Comparison of ENCODE assay signal across 9 mouse cellular contexts in the genomic region with DNA sequence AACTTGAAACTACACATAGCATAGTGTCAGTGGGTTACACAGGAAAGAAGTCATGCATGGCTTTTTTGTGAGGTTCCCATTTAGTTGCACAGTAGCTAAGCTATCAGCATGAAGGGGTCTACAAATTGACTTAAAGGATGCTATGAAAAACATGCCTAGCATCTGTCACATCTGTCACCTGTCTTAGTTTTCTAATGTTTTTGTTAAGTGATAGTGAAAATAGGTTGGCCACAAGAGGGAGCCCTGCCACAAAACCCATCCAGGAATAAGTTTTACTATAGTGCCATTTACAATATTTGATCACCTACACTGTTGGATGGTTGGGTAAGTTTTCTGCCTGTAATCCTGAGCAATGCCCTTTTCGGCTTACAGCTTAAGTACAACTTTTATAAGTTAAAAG. TPM values are rescaled to one million over a fixed set of nuclear protein-coding genes. Genes with fewer than 3 reads are reported as not detected.
DNase-seq lines count a peak whose midpoint lies in the region; ATAC-seq and TF ChIP-seq lines count a peak whose summit lies in the region.
"Had no signal": no experiment of that assay in that cellular context is flagged by ENCODE, and none has a peak within 500 bp of the region (broad histone marks: within the 10 kb centered on the region; RNA-seq: fewer than 3 reads in every experiment).

No protein-coding gene starts in this region.

- ATAC-seq in hindbrain, embryonic 11.5 days (ENCODE audit: low FRiP score) = no peak
- no peak for ATAC-seq in hindbrain, embryonic 12.5 days (ENCODE audit: low FRiP score)
- no peak for ATAC-seq in G1E (ENCODE audit: extremely low read depth, insufficient number of reproducible peaks, low FRiP score, poor library complexity, severe bottlenecking)
- 0 out of 2 replicates have a peak, but pooled peaks have one; percentile 18 for ATAC-seq in monocyte, adult 5-6 weeks (replicated peaks; ENCODE audit: insufficient number of reproducible peaks, low FRiP score, low TSS enrichment, poor library complexity, severe bottlenecking)
- ATAC-seq in activated CD4-positive, CD25-positive, alpha-beta regulatory T cell, adult 4 months = no peak

- H3K9me3 ChIP-seq in hindbrain, embryonic 11.5 days (ENCODE audit: control insufficient read depth, low read length) = no peaks in the 10 kb centered on the region
- H3K9me3 ChIP-seq in hindbrain, embryonic 12.5 days (replicated peaks) = no peaks in the 10 kb centered on the region
- no peaks in the 10 kb centered on the region for H3K9me3 ChIP-seq in G1E (replicated peaks)
- H3K9me3 ChIP-seq: limb, embryonic 13.5 days had no signal

- TF ChIP-seq CTCF in G1E (IDR thresholded peaks at IDR 0.05; ENCODE audit: low read depth, low read length) = peak; percentile 38; the same call in 1 of the 2 replicates

- no peaks in the 10 kb centered on the region for H3K4me1 ChIP-seq in hindbrain, embryonic 11.5 days (replicated peaks; ENCODE audit: control insufficient read depth, insufficient read depth, low read length)
- H3K4me1 ChIP-seq in hindbrain, embryonic 12.5 days = peaks cover 11% of the 10 kb centered on the region
- H3K4me1 ChIP-seq in G1E (ENCODE audit: insufficient read depth, low read depth, low read length) = peaks cover 25% of the 10 kb centered on the region

- no peak overlapping the region for H3K4me2 ChIP-seq in hindbrain, embryonic 11.5 days (replicated peaks; ENCODE audit: low read depth, low read length)
- H3K4me2 ChIP-seq in hindbrain, embryonic 12.5 days (replicated peaks) = no peak overlapping the region
- H3K4me2 ChIP-seq: limb, embryonic 13.5 days had no signal

- no peak overlapping the region for H3K27ac ChIP-seq in hindbrain, embryonic 11.5 days (ENCODE audit: low read depth, low read length)
- H3K27ac ChIP-seq in hindbrain, embryonic 12.5 days = no peak overlapping the region
- H3K27ac ChIP-seq: limb, embryonic 13.5 days had no signal

- intact Hi-C loops in left cerebral cortex, postnatal 25 days (cut with DNase I) = no loop called here

- no peak overlapping the region for H3K9ac ChIP-seq in hindbrain, embryonic 11.5 days (ENCODE audit: low read depth, low read length)
- no peak overlapping the region; the same call in 1 of the 2 replicates for H3K9ac ChIP-seq in hindbrain, embryonic 12.5 days
- H3K9ac ChIP-seq: limb, embryonic 13.5 days had no signal

- H3K4me3 ChIP-seq in hindbrain, embryonic 11.5 days (ENCODE audit: low read depth, low read length) = no peak overlapping the region
- no peak overlapping the region for H3K4me3 ChIP-seq in hindbrain, embryonic 12.5 days
- H3K4me3 ChIP-seq in G1E (ENCODE audit: low read depth, low read length) = no peak overlapping the region
- H3K4me3 ChIP-seq: limb, embryonic 13.5 days had no signal

- DNase-seq in hindbrain, embryonic 11.5 days (ENCODE audit: low spot score) = peak; percentile 74
- DNase-seq in B cell, adult 2 months = peak; percentile 77 to 80
- DNase-seq in G1E (ENCODE audit: low spot score) = peak; percentile 20
- DNase-seq in embryo, embryonic 9.5 days (ENCODE audit: extremely low spot score) = peak; percentile 60
- DNase-seq in left cerebral cortex, postnatal 25 days (ENCODE audit: low spot score in 2 of 2) = peak; percentile 45 to 48

- 61% methylated on average over 1 of the region's 1 CpGs for WGBS in hindbrain, embryonic 11.5 days
- 89% methylated on average over 1 of the region's 1 CpGs for WGBS in hindbrain, embryonic 12.5 days

- no peaks in the 10 kb centered on the region for H3K36me3 ChIP-seq in hindbrain, embryonic 11.5 days (ENCODE audit: control insufficient read depth, insufficient read depth, low read length)
- peaks cover 21% of the 10 kb centered on the region for H3K36me3 ChIP-seq in hindbrain, embryonic 12.5 days
- peaks cover 48% of the 10 kb centered on the region for H3K36me3 ChIP-seq in G1E (replicated peaks)

- H3K27me3 ChIP-seq in hindbrain, embryonic 11.5 days (ENCODE audit: control insufficient read depth, insufficient read depth, low read length) = no peaks in the 10 kb centered on the region
- H3K27me3 ChIP-seq in hindbrain, embryonic 12.5 days = no peaks in the 10 kb centered on the region
- H3K27me3 ChIP-seq in G1E (ENCODE audit: insufficient read depth, low read length) = no peaks in the 10 kb centered on the region
- H3K27me3 ChIP-seq: limb, embryonic 13.5 days had no signal

RNA-seq across cellular contexts. Expression of gene Srsf1, which starts 7.4 kb away (rescaled TPM):
- polyA plus RNA-seq in hindbrain, embryonic 11.5 days (2014; fragmentation: Nextera tagmentation; extraction: Ambion mirVana) = 493 and 503 TPM in 2 replicates
- polyA plus RNA-seq in hindbrain, embryonic 12.5 days (2016; fragmentation: Nextera tagmentation; extraction: Ambion mirVana) = 468 and 477 TPM in 2 replicates
- total RNA-seq in G1E (2014; fragmentation: Nextera tagmentation) (241 and 257 TPM in 2 replicates), G1E (2017) (397 and 406 TPM in 2 replicates)
- polyA plus RNA-seq in G1E (2012) = 293 and 298 TPM in 2 replicates
- 100 to 1,000 TPM; 177 to 190 TPM for total RNA-seq in left cerebral cortex, postnatal 25 days (2021)
- total RNA-seq in monocyte, adult 5-6 weeks (2017) = 220 to 406 TPM (median 277 TPM) in 3 replicates
- polyA plus RNA-seq in activated CD4-positive, CD25-positive, alpha-beta regulatory T cell, adult 4 months (2017; shearing (Covaris generic)) = 10 to 100 TPM; 32.1 to 38.4 TPM

RNA-seq across cellular contexts. Expression of gene Vezf1, which starts 13.5 kb away (rescaled TPM):
- polyA plus RNA-seq in hindbrain, embryonic 11.5 days (2014; fragmentation: Nextera tagmentation; extraction: Ambion mirVana) = 77.7 and 80.7 TPM in 2 replicates
- polyA plus RNA-seq in hindbrain, embryonic 12.5 days (2016; fragmentation: Nextera tagmentation; extraction: Ambion mirVana) = 75.1 and 79.0 TPM in 2 replicates
- total RNA-seq in G1E (2014; fragmentation: Nextera tagmentation) (78.3 and 90.9 TPM in 2 replicates), G1E (2017) (48.2 and 60.2 TPM in 2 replicates)
- 15.8 and 16.8 TPM in 2 replicates for polyA plus RNA-seq in G1E (2012)
- total RNA-seq in left cerebral cortex, postnatal 25 days (2021) = 10 to 100 TPM; 23.6 to 25.8 TPM
- total RNA-seq in monocyte, adult 5-6 weeks (2017) = 45.9 to 57.0 TPM (median 46.6 TPM) in 3 replicates
- polyA plus RNA-seq in activated CD4-positive, CD25-positive, alpha-beta regulatory T cell, adult 4 months (2017; shearing (Covaris generic)) = 10 to 100 TPM; 20.6 to 21.0 TPM

RNA-seq across cellular contexts. Expression of gene Cuedc1, which starts 43.3 kb away (rescaled TPM):
- polyA plus RNA-seq in hindbrain, embryonic 11.5 days (2014; fragmentation: Nextera tagmentation; extraction: Ambion mirVana) = 17.6 TPM in 2 replicates
- 53.2 and 53.3 TPM in 2 replicates for polyA plus RNA-seq in hindbrain, embryonic 12.5 days (2016; fragmentation: Nextera tagmentation; extraction: Ambion mirVana)
- total RNA-seq in G1E (2014; fragmentation: Nextera tagmentation) = 29.2 and 36.4 TPM in 2 replicates
- 16.7 and 18.9 TPM in 2 replicates for total RNA-seq in G1E (2017)
- polyA plus RNA-seq in G1E (2012) = 29.6 and 31.7 TPM in 2 replicates
- 10 to 100 TPM; 28.7 to 29.5 TPM for total RNA-seq in left cerebral cortex, postnatal 25 days (2021)
- 5.8 to 24.0 TPM (median 11.9 TPM) in 3 replicates for total RNA-seq in monocyte, adult 5-6 weeks (2017)
- 1 to 10 TPM; 5.4 to 5.8 TPM for polyA plus RNA-seq in activated CD4-positive, CD25-positive, alpha-beta regulatory T cell, adult 4 months (2017; shearing (Covaris generic))

Comparison
In these comparisons a context has a peak if more than half of its experiments do, and no peak if none do; other contexts are left out.
1. DNase-seq: peak in every context shown above with its lines; median percentile 78 in B cell, adult 2 months; 74 in hindbrain, embryonic 11.5 days; 60 in embryo, embryonic 9.5 days; 46 in left cerebral cortex, postnatal 25 days; 20 in G1E.